Mouse (Mus musculus): ENCODE data around the gene Gm21103. TPM values are rescaled to one million over a fixed set of nuclear protein-coding genes. Genes with fewer than 3 reads are reported as not detected.
"Not testable (repeated sequence)": the region's sequence is repeated elsewhere in the genome, so short reads cannot be mapped to it uniquely, and the experiment has no call there.

Gm21103 gene
- not detected in 2 replicates for polyA plus RNA-seq (2015; fragmentation: Nextera tagmentation; extraction: Ambion mirVana)

- not testable (repeated sequence) for H3K4me2 ChIP-seq; H3K27me3 ChIP-seq (replicated peaks); H3K4me3 ChIP-seq; H3K4me1 ChIP-seq; ATAC-seq (replicated peaks); H3K36me3 ChIP-seq (replicated peaks); H3K9me3 ChIP-seq; H3K9ac ChIP-seq; H3K27ac ChIP-seq
- WGBS = 81% methylated on average over 2 of the region's 2 CpGs
These were observed at the start of gene Gm21103 for GRCm38 (mm10) chr14:6304743-6305142. TSS of gene Gm21103 (minus strand) at chr14:6304843.

- not testable (repeated sequence) for H3K4me1 ChIP-seq; H3K27ac ChIP-seq; H3K9ac ChIP-seq; H3K4me2 ChIP-seq; H3K36me3 ChIP-seq (replicated peaks); H3K4me3 ChIP-seq; H3K9me3 ChIP-seq; H3K27me3 ChIP-seq (replicated peaks); ATAC-seq (replicated peaks)
- no CpG with 5 or more reads among the region's 10 CpGs for WGBS
These were observed 38.9 kb upstream of the Gm21103 start, which contains the start of gene Gm3618 for GRCm38 (mm10) chr14:6343578-6343977. TSS of gene Gm3618 (minus strand) at chr14:6343678.

- under 1% methylated on average over 46 of the region's 57 CpGs for WGBS
- Histone ChIP-seq H3K27ac (peak within 1 kb of the TSS; percentile 67), H3K4me3 (peak within 1 kb of the TSS; percentile 59), H3K9ac (peak within 1 kb of the TSS; percentile 61), H3K4me2 (peak within 1 kb of the TSS; percentile 61)
- H3K27me3 ChIP-seq (replicated peaks); ATAC-seq (replicated peaks); H3K9me3 ChIP-seq; H3K4me1 ChIP-seq; H3K36me3 ChIP-seq (replicated peaks): not testable (repeated sequence)
These were observed 17.5 kb downstream of the Gm21103 start, which contains the start of gene Gm3411 for GRCm38 (mm10) chr14:6286931-6287715. TSS of gene Gm3411 (minus strand) at chr14:6287250.

Other genes starting within 250 kb of the Gm21103 start
- not detected in 2 replicates for gene Gm6337, start 246.6 kb downstream of the Gm21103 start, polyA plus RNA-seq (2015; fragmentation: Nextera tagmentation; extraction: Ambion mirVana)
- gene Gm8206, start 210.9 kb downstream of the Gm21103 start, polyA plus RNA-seq (2015; fragmentation: Nextera tagmentation; extraction: Ambion mirVana) = 4.2 and 6.9 TPM in 2 replicates
- gene Gm3468, start 196.2 kb downstream of the Gm21103 start, polyA plus RNA-seq (2015; fragmentation: Nextera tagmentation; extraction: Ambion mirVana) = 4.6 and 5.2 TPM in 2 replicates
- not detected in 2 replicates for gene Gm3476, start 179.0 kb downstream of the Gm21103 start, polyA plus RNA-seq (2015; fragmentation: Nextera tagmentation; extraction: Ambion mirVana)
- not detected in 2 replicates for gene Gm21560, start 85.6 kb downstream of the Gm21103 start, polyA plus RNA-seq (2015; fragmentation: Nextera tagmentation; extraction: Ambion mirVana)
- gene Gm3411, start 17.6 kb downstream of the Gm21103 start, polyA plus RNA-seq (2015; fragmentation: Nextera tagmentation; extraction: Ambion mirVana) = 8.5 and 8.9 TPM in 2 replicates
- gene Gm3618, start 38.8 kb upstream of the Gm21103 start, polyA plus RNA-seq (2015; fragmentation: Nextera tagmentation; extraction: Ambion mirVana) = not detected in 2 replicates
- gene Gm16440, start 85.5 kb upstream of the Gm21103 start, polyA plus RNA-seq (2015; fragmentation: Nextera tagmentation; extraction: Ambion mirVana) = not detected in 2 replicates
- gene Gm3591, start 107.6 kb upstream of the Gm21103 start, polyA plus RNA-seq (2015; fragmentation: Nextera tagmentation; extraction: Ambion mirVana) = 4.8 and 5.6 TPM in 2 replicates
- gene Gm3594, start 139.8 kb upstream of the Gm21103 start, polyA plus RNA-seq (2015; fragmentation: Nextera tagmentation; extraction: Ambion mirVana) = not detected in 2 replicates
- gene Gm8356, start 232.4 kb upstream of the Gm21103 start, polyA plus RNA-seq (2015; fragmentation: Nextera tagmentation; extraction: Ambion mirVana) = not detected in 2 replicates